Mouse (Mus musculus) limb, embryonic 14.5 days (tissue): ENCODE measurements at regions not wholly inside any gene's neighbourhood (a gene's known extent, or its start where the extent isn't known, plus 50 kb on each side); places are given as distances from the start of the nearest gene placed in this dataset.

ENCODE experiments used
- ATAC-seq: fragments of 200-750 bp; cut with Nextera tagmentation; 2 replicates; pipeline ENCODE4 v1.8.0; 2017; ENCODE audit warnings: low read depth, moderate number of reproducible peaks, moderate TSS enrichment; ENCODE audit not compliant: low FRiP score
- DNase-seq: peaks from one replicate; pipeline ENCODE4 v3.0.0-alpha.2; 2015; ENCODE audit warnings: low spot score
- H3K27ac ChIP-seq: fragments of 300-500 bp; sonication (generic); replicated peaks from 2 replicates; pipeline ENCODE4 v1.5.1; 2014; ENCODE audit warnings: low read depth, mild to moderate bottlenecking, low read length, moderate library complexity, mixed read lengths
- H3K27me3 ChIP-seq: fragments of 300-500 bp; sonication (generic); 2 replicates; pipeline ENCODE4 v1.6.1; 2014; ENCODE audit warnings: low read length, mixed read lengths; ENCODE audit not compliant: control insufficient read depth, insufficient read depth
- H3K36me3 ChIP-seq: fragments of 300-500 bp; sonication (generic); 2 replicates; pipeline ENCODE4 v1.6.1; 2014; ENCODE audit warnings: mild to moderate bottlenecking, low read length, moderate library complexity, mixed read lengths; ENCODE audit not compliant: control insufficient read depth, insufficient read depth
- H3K4me1 ChIP-seq: fragments of 300-500 bp; sonication (generic); 2 replicates; pipeline ENCODE4 v1.6.1; 2014; ENCODE audit warnings: antibody characterized with exemption, low read length, mixed read lengths; ENCODE audit not compliant: control insufficient read depth, insufficient read depth
- H3K4me2 ChIP-seq: fragments of 300-500 bp; sonication (generic); replicated peaks from 2 replicates; pipeline ENCODE4 v1.6.1; 2014; ENCODE audit warnings: low read depth, mild to moderate bottlenecking, low read length, moderate library complexity; ENCODE audit not compliant: severe bottlenecking
- H3K4me3 ChIP-seq: fragments of 300-500 bp; sonication (generic); replicated peaks from 2 replicates; pipeline ENCODE4 v1.5.1; 2014; ENCODE audit warnings: low read length
- H3K9ac ChIP-seq: fragments of 300-500 bp; sonication (generic); 2 replicates; pipeline ENCODE4 v1.6.1; 2014; ENCODE audit warnings: mild to moderate bottlenecking, low read depth, low read length, moderate library complexity; ENCODE audit not compliant: severe bottlenecking
- H3K9me3 ChIP-seq: fragments of 300-500 bp; sonication (generic); 2 replicates; pipeline ENCODE4 v1.6.1; 2016; ENCODE audit warnings: low read length; ENCODE audit not compliant: control insufficient read depth
- POLR2A ChIP-seq: fragments of 200-500 bp; IDR thresholded peaks from 2 replicates; pipeline ENCODE4 v1.8.0; 2012; ENCODE audit warnings: inconsistent platforms, mild to moderate bottlenecking, moderate library complexity, borderline replicate concordance; ENCODE audit not compliant: insufficient read depth, insufficient read length; ENCODE audit errors: extremely low read depth
- WGBS: fragments of 180-500 bp; shearing (Covaris S2); extraction: QIAGEN DNeasy Blood & Tissue Kit; methylation state at CpG from one replicate; pipeline ENCODE4 v1.1.7; 2014; 5-methylcytosine and 5-hydroxymethylcytosine counted together

- peaks cover 12% of the 10 kb centered on the region; the same call in 1 of the 2 replicates for H3K4me1 ChIP-seq
- H3K9me3 ChIP-seq = no peaks in the 10 kb centered on the region
- H3K4me3 ChIP-seq = no peak overlapping the region
- DNase-seq (no peak), ATAC-seq (no peak)
- no peak overlapping the region for H3K9ac ChIP-seq
- no peak overlapping the region for H3K4me2 ChIP-seq
- no peak for TF ChIP-seq POLR2A
- no peaks in the 10 kb centered on the region for H3K27me3 ChIP-seq
- H3K36me3 ChIP-seq = no peaks in the 10 kb centered on the region
- H3K27ac ChIP-seq = no peak overlapping the region
These were observed 62.1 kb upstream of the Pfn2 start for GRCm38 (mm10) chr3:57910020-57910419.

DNA sequence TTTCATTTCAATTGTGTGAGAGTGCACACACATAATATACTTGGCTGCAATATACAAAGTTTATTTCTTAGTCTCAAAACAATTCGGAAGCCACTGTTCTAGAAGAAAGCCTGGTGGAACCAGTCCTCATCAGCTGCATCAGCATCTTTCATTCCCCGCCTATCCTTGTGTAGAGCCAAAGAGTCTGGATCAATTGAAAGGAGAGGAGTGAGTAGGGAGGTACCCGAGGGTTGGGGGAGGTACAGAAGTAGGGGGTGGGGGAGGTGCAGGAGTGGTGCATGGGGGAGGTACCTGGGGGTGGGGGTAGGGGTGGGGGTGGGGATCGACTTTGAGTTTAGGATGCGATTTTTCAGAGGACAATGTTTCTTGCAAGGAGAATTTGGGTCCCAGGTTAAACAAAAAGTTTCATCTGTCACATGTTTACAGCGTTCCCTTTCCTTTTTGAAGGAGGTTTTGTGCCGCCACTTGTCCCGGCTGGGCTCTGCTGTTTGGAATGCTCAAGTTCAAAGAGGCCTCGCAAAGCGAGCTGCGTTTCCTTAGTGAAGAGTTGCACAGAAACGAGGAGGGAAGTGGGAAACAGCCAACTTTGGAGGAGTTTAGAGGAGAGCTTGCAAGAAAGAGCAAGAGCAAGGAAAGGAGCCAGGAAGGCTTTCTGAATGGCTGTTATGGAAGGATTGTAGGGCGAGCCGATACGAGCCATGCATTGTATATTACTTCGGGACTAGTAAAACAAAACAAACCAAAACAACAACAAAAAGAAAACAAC is 64.1 kb upstream of the Pfn2 start:
- Histone ChIP-seq H3K4me3 (peak overlapping the region; percentile 14; the same call in 1 of the 2 replicates), H3K27ac (no peak overlapping the region), H3K9ac (no peak overlapping the region), H3K36me3 (no peaks in the 10 kb centered on the region), H3K9me3 (no peaks in the 10 kb centered on the region), H3K4me2 (peak overlapping the region; percentile 37), H3K4me1 (peaks cover 12% of the 10 kb centered on the region; the same call in 1 of the 2 replicates), H3K27me3 (no peaks in the 10 kb centered on the region)
- DNase-seq (peak; percentile 31), ATAC-seq (no peak)
- 20% methylated on average over 16 of the region's 16 CpGs for WGBS
- no peak for TF ChIP-seq POLR2A

- ATAC-seq = no peak
- no peaks in the 10 kb centered on the region for H3K27me3 ChIP-seq
- no peak overlapping the region; the same call in 1 of the 2 replicates for H3K4me2 ChIP-seq
- H3K9ac ChIP-seq = no peak overlapping the region
- peaks cover 12% of the 10 kb centered on the region; the same call in 1 of the 2 replicates for H3K4me1 ChIP-seq
- H3K4me3 ChIP-seq = no peak overlapping the region
- 0 out of 2 replicates have a peak overlapping the region, but pooled peaks have one; percentile 8 for H3K27ac ChIP-seq
- no peak for DNase-seq
- no peak for TF ChIP-seq POLR2A
- H3K9me3 ChIP-seq = no peaks in the 10 kb centered on the region
- no peaks in the 10 kb centered on the region for H3K36me3 ChIP-seq
- WGBS = 48% methylated on average over 7 of the region's 7 CpGs
These were observed 64.9 kb upstream of the Pfn2 start for GRCm38 (mm10) chr3:57912650-57913343.

DNA sequence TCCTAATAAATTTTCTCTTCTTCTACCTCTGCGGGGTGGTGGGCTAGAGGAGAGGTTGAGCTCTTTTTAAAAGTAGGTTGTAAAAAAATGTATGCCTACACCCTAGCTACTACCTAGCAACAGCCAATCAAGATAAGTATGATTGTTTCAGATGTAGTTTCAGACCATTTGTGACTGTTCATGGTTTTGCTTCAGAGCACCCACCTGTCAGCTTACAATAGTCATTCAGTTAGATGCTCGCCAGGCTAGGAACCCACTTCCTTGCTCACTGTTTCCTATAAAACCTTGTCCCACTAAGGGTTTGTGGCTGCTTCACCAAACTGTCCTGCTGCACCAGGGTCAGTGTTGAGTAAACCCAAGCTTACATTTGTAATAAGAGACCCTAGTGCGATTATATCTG is 66.8 kb upstream of the Pfn2 start:
- WGBS = 90% methylated on average over 3 of the region's 3 CpGs
- Histone ChIP-seq H3K36me3 (no peaks in the 10 kb centered on the region), H3K9me3 (no peaks in the 10 kb centered on the region), H3K9ac (no peak overlapping the region), H3K27me3 (no peaks in the 10 kb centered on the region), H3K4me2 (no peak overlapping the region), H3K27ac (no peak overlapping the region), H3K4me1 (peaks cover 12% of the 10 kb centered on the region; the same call in 1 of the 2 replicates), H3K4me3 (no peak overlapping the region)
- TF ChIP-seq POLR2A = no peak
- no peak for DNase-seq
- no peak for ATAC-seq

DNA sequence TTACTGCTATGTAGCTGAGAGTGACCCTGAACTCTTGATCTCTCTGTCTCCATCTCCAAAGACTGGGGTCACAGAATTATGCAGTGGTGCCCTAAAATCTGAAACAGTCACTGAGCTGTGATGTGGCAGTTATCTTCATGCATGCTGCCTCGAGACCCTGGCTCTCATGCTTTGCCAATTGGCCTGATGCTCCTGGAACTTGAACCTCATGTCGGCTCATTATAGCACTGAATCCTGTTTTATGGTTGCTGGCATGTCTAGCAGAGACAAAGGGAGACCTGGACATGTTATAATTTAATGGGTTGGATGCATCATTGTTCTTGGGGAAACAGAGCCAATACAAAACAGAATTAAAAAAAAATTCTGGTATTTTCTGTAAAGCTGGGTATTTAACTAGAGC is 71.0 kb upstream of the Pfn2 start:
- 57% methylated on average over 2 of the region's 2 CpGs for WGBS
- no peaks in the 10 kb centered on the region for H3K27me3 ChIP-seq
- no peaks in the 10 kb centered on the region for H3K4me1 ChIP-seq
- H3K36me3 ChIP-seq = no peaks in the 10 kb centered on the region
- no peak for TF ChIP-seq POLR2A
- DNase-seq (no peak), ATAC-seq (no peak)
- H3K9me3 ChIP-seq = no peaks in the 10 kb centered on the region
- H3K9ac ChIP-seq = no peak overlapping the region
- no peak overlapping the region for H3K4me2 ChIP-seq
- H3K27ac ChIP-seq = no peak overlapping the region
- H3K4me3 ChIP-seq = no peak overlapping the region
